Mouse (Mus musculus) heart, embryonic 11.5 days (tissue): ENCODE results near the gene Rdh9. TPM values are rescaled to one million over a fixed set of nuclear protein-coding genes. Genes with fewer than 3 reads are reported as not detected.
"Not testable (repeated sequence)": the region's sequence is repeated elsewhere in the genome, so short reads cannot be mapped to it uniquely, and the experiment has no call there.

ENCODE experiments used
- ATAC-seq: fragments of 200-750 bp; cut with Nextera tagmentation; replicated peaks from 2 replicates; pipeline ENCODE4 v1.8.0; 2017; ENCODE audit warnings: moderate library complexity; ENCODE audit not compliant: insufficient number of reproducible peaks, low FRiP score, low TSS enrichment
- H3K27ac ChIP-seq: fragments of 300-500 bp; sonication (generic); 2 replicates; pipeline ENCODE4 v1.5.1; 2014; ENCODE audit warnings: mild to moderate bottlenecking, low read depth, low read length
- H3K27me3 ChIP-seq: fragments of 300-500 bp; sonication (generic); 2 replicates; pipeline ENCODE4 v1.6.1; 2014; ENCODE audit warnings: mild to moderate bottlenecking, low read length, mixed read lengths; ENCODE audit not compliant: control insufficient read depth, insufficient read depth
- H3K36me3 ChIP-seq: fragments of 300-500 bp; sonication (generic); 2 replicates; pipeline ENCODE4 v1.6.1; 2014; ENCODE audit warnings: mild to moderate bottlenecking, low read length, moderate library complexity, mixed read lengths; ENCODE audit not compliant: control insufficient read depth, insufficient read depth
- H3K4me1 ChIP-seq: fragments of 300-500 bp; sonication (generic); 2 replicates; pipeline ENCODE4 v1.6.1; 2014; ENCODE audit warnings: low read length; ENCODE audit not compliant: control insufficient read depth, insufficient read depth
- H3K4me2 ChIP-seq: fragments of 300-500 bp; sonication (generic); 2 replicates; pipeline ENCODE4 v1.6.1; 2014; ENCODE audit warnings: mild to moderate bottlenecking, moderate library complexity
- H3K4me3 ChIP-seq: fragments of 300-500 bp; sonication (generic); 2 replicates; pipeline ENCODE4 v1.5.1; 2014; ENCODE audit warnings: low read depth, low read length
- H3K9ac ChIP-seq: fragments of 300-500 bp; sonication (generic); 2 replicates; pipeline ENCODE4 v1.6.1; 2014; ENCODE audit warnings: mild to moderate bottlenecking, low read depth, low read length, moderate library complexity
- H3K9me3 ChIP-seq: fragments of 300-500 bp; sonication (generic); replicated peaks from 2 replicates; pipeline ENCODE4 v1.6.1; 2016; ENCODE audit warnings: low read length; ENCODE audit not compliant: control insufficient read depth
- WGBS: fragments of 180-500 bp; shearing (Covaris S2); extraction: QIAGEN DNeasy Blood & Tissue Kit; methylation state at CpG from one replicate; pipeline ENCODE4 v1.1.7; 2014; ENCODE audit not compliant: insufficient replicate concordance; 5-methylcytosine and 5-hydroxymethylcytosine counted together
- polyA plus RNA-seq: library from polyadenylated mRNA; unstranded; fragments of >200 nt; fragmentation: Nextera tagmentation; extraction: Ambion mirVana; gene quantifications from 2 replicates; pipeline ENCODE4 v1.2.1, GENCODE M21; 2014

The Rdh9 gene
- polyA plus RNA-seq, 1 experiment from 2014 or later: not detected

- no peak overlapping the region for H3K27ac ChIP-seq
- H3K9ac ChIP-seq: no peak overlapping the region
- H3K9me3 ChIP-seq: no peaks in the 10 kb centered on the region
- no peaks in the 10 kb centered on the region for H3K27me3 ChIP-seq
- H3K4me2 ChIP-seq: no peak overlapping the region
- WGBS: 59% methylated on average over 1 of the region's 1 CpGs
- no peaks in the 10 kb centered on the region for H3K36me3 ChIP-seq
- H3K4me3 ChIP-seq: no peak overlapping the region
- ATAC-seq: no peak
- no peaks in the 10 kb centered on the region for H3K4me1 ChIP-seq
These were observed 9.6 kb upstream of the Rdh9 start for GRCm38 (mm10) chr10:127766564-127766963.

DNA sequence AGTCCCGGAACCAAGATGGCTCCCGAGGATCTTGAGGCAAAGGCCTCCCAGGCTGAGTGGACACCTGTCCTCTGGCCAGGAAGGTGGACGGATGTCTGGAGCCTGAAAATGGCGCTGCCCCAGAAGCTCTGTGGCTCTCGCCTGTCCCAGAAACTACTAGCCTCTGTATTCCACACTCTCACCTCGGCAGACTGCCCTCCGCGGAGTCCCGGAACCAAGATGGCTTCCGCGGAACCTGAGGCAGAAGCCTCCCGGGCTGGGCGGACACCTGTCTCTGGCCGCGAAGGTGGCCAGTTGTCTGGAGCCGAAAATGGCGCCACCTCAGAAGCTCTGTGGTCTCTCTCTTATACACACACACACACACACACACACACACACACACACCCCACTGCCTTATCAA, 6.1 kb downstream of the Rdh9 start:
- not testable (repeated sequence) for H3K4me1 ChIP-seq, ATAC-seq, H3K9me3 ChIP-seq, H3K27ac ChIP-seq, H3K4me2 ChIP-seq, H3K36me3 ChIP-seq, H3K9ac ChIP-seq, H3K27me3 ChIP-seq, H3K4me3 ChIP-seq
- WGBS: 89% methylated on average over 17 of the region's 17 CpGs

- H3K36me3 ChIP-seq, H3K4me2 ChIP-seq, ATAC-seq, H3K9ac ChIP-seq, H3K27ac ChIP-seq, H3K9me3 ChIP-seq, H3K4me3 ChIP-seq, H3K27me3 ChIP-seq, H3K4me1 ChIP-seq: not testable (repeated sequence)
- WGBS: 74% methylated on average over 1 of the region's 1 CpGs
These were observed 9.2 kb downstream of the Rdh9 start for GRCm38 (mm10) chr10:127785411-127785810.

DNA sequence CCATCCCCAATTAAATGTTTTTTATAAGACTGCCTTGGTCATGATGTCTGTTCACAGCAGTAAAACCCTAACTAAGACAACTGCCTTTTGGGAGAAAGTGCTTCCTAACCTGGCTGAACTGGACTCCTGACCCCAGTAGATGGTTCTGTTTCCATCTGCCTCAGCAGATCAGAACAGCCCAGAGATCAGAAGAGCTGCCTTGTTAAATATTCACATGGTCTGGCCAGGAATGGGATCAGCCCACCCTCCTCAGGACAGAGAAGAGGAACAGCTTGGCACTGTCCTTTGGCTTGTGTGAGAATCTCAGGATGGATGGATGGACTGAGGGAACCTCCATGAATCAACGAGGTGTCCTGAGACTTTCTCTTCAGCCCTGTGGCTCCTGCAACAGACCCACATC, 23.1 kb downstream of the Rdh9 start:
- Histone ChIP-seq H3K4me2 (no peak overlapping the region), H3K36me3 (no peaks in the 10 kb centered on the region), H3K4me3 (no peak overlapping the region), H3K27me3 (no peaks in the 10 kb centered on the region), H3K4me1 (no peaks in the 10 kb centered on the region), H3K9me3 (no peaks in the 10 kb centered on the region), H3K9ac (no peak overlapping the region), H3K27ac (no peak overlapping the region)
- no peak for ATAC-seq
- 63% methylated on average over 1 of the region's 1 CpGs for WGBS

- ATAC-seq: no peak
- H3K27ac ChIP-seq: no peak within 1 kb of the TSS
- WGBS: 78% methylated on average over 6 of the region's 6 CpGs
- H3K9me3 ChIP-seq: no peaks in the 10 kb centered on the region
- H3K9ac ChIP-seq: no peak within 1 kb of the TSS
- H3K4me3 ChIP-seq: no peak within 1 kb of the TSS
- H3K4me2 ChIP-seq: no peak within 1 kb of the TSS
- H3K4me1 ChIP-seq: no peaks in the 10 kb centered on the region
- no peaks in the 10 kb centered on the region for H3K36me3 ChIP-seq
- H3K27me3 ChIP-seq: no peaks in the 10 kb centered on the region
These were observed 24.7 kb downstream of the Rdh9 start, which contains the start of gene Rdh16 for GRCm38 (mm10) chr10:127800891-127801290. Gene Rdh16 (plus strand): TSS chr10:127801152.

GRCm38 (mm10) chr10:127801612-127802011, 25.4 kb downstream of the Rdh9 start:
- Histone ChIP-seq H3K9ac (no peak overlapping the region), H3K27ac (no peak overlapping the region), H3K4me1 (no peaks in the 10 kb centered on the region), H3K27me3 (no peaks in the 10 kb centered on the region), H3K36me3 (no peaks in the 10 kb centered on the region), H3K4me3 (no peak overlapping the region), H3K4me2 (no peak overlapping the region), H3K9me3 (no peaks in the 10 kb centered on the region)
- WGBS: 87% methylated on average over 2 of the region's 2 CpGs
- ATAC-seq: no peak

GRCm38 (mm10) chr10:127802236-127802635, 26.1 kb downstream of the Rdh9 start:
- no peaks in the 10 kb centered on the region for H3K27me3 ChIP-seq
- no peaks in the 10 kb centered on the region for H3K9me3 ChIP-seq
- no peak overlapping the region for H3K9ac ChIP-seq
- no peak for ATAC-seq
- no peak overlapping the region for H3K4me3 ChIP-seq
- no peaks in the 10 kb centered on the region for H3K4me1 ChIP-seq
- no peak overlapping the region for H3K27ac ChIP-seq
- H3K36me3 ChIP-seq: no peaks in the 10 kb centered on the region
- H3K4me2 ChIP-seq: no peak overlapping the region
- WGBS: 63% methylated on average over 5 of the region's 5 CpGs

DNA sequence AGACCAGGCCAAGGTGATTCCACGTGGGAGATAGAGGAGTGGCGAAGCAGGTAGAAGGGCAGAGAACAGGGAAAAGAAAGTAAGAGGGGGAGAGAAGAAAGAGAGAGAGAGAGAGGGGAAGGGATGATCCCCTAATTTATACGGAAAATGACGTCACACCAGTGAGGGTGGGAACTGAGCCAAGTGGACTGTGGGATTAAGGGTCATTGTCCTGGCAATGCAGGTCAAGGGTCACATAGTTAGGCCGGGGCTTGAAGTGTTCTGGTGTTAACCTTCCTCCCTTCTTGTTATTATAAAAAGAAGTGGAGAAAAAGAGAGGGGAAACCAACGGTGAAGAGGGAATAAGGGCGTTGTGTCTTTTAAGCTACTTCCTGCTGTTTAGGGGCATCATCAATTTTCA, 28.2 kb downstream of the Rdh9 start:
- Histone ChIP-seq H3K27ac (no peak overlapping the region), H3K27me3 (no peaks in the 10 kb centered on the region), H3K36me3 (no peaks in the 10 kb centered on the region), H3K9me3 (no peaks in the 10 kb centered on the region), H3K4me2 (no peak overlapping the region), H3K4me3 (no peak overlapping the region), H3K4me1 (no peaks in the 10 kb centered on the region), H3K9ac (no peak overlapping the region)
- ATAC-seq: no peak
- 68% methylated on average over 7 of the region's 7 CpGs for WGBS

DNA sequence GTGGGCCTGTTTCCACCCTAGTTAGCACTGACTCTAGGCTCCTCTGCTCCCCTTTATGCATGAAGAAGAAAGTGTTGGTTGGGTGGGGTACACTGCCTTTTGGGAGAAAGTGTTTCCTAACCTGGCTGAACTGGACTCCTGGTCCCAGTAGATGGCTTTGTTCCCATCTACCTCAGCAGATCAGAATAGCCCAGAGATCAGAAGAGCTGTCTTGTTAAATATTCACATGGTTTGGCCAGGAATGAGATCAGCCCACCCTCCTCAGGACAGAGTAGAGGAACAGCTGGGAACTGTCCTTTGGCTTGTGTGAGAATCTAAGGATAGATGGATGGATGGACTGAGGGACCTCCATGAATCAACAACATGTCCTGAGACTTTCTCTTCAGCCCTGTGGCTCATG, 39.7 kb downstream of the Rdh9 start:
- Histone ChIP-seq H3K4me2 (no peak overlapping the region), H3K27me3 (no peaks in the 10 kb centered on the region), H3K36me3 (no peaks in the 10 kb centered on the region), H3K4me1 (no peaks in the 10 kb centered on the region), H3K4me3 (no peak overlapping the region), H3K9me3 (no peaks in the 10 kb centered on the region), H3K27ac (no peak overlapping the region), H3K9ac (no peak overlapping the region)
- no peak for ATAC-seq
